Mouse (Mus musculus) adrenal gland, adult 10 weeks (tissue): ENCODE measurements around the gene Krt31. TPM values are rescaled to one million over a fixed set of nuclear protein-coding genes. Genes with fewer than 3 reads are reported as not detected.

Experiments used
- polyA plus RNA-seq: library from polyadenylated mRNA; stranded (reverse); fragments of 350-450 nt; fragmentation: Illumina TruSeq; extraction: RNeasy Lipid Tissue Mini Kit (QIAGEN cat#74804); gene quantifications from one replicate; pipeline ENCODE4 v1.2.3, GENCODE M21; 2014; ENCODE audit warnings: low read depth, low replicate concordance

Krt31 gene
- polyA plus RNA-seq: not detected

DNA sequence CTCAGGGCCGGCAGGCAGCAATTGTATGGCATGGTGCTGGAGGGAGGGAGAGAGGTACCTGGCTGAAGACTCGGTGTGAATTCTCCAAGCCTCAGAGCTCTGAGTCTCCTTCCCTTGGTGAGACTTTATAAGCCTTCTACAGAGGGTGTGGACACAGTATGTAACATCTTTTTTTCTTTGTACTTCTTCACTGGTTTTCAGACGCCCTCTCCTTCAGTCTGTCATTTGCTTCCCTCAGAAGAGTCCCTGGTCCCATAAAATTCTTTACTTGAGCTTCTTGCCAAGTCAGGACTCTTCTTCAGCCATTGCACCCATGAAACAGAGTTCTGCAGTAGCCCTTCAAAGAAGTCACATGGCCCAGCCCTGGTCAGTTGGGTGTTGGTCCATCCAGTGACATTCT is at the start of gene Krt31:
TSS of gene Krt31 (minus strand) at position 101 of the 400 bp plus-strand sequence.

DNA sequence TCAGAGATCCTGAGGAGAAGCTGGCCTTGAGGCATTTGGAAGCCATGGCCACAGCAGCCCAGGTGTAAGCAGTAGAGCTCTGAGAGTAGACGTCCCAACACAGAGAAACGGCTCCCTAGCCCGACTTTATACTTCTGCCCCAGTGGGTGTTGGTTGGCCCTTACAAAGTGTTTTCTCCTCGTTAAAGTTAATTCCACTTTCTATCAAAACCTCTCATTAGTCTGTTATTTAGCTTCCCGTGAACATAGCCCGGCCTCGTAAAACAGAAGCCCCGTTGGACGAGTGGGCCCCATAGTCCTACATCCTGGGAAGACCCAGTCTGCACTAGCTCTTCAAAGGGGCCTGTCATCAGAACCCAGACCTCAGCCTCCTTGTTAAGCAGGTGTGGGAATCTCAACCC is 45.8 kb upstream of the Krt31 start, which contains the start of gene Krt35:
TSS of gene Krt35 (minus strand) at position 101 of the 400 bp plus-strand sequence.

DNA sequence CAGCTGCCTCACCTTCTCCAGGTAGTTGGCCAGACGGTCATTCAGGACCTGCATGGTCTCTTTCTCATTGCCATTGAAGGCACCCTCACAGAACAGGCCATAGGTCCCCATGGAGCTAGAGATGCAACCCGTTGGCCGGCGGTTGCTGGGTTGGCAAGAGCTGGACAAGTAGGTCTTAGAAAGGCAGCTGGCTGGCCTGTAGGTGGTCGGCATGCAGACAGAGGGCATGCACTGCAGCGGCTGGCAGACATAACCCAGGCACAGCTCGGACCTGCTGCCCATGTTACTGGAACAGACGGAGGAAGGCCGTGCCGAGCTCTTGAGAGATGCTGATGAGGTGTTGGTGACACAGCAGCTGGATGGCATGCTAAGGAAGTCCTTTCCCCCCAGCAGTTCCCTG is 37.5 kb upstream of the Krt31 start, which contains the start of gene Krt32:
TSS of gene Krt32 (minus strand) at position 366 of the 400 bp plus-strand sequence.

DNA sequence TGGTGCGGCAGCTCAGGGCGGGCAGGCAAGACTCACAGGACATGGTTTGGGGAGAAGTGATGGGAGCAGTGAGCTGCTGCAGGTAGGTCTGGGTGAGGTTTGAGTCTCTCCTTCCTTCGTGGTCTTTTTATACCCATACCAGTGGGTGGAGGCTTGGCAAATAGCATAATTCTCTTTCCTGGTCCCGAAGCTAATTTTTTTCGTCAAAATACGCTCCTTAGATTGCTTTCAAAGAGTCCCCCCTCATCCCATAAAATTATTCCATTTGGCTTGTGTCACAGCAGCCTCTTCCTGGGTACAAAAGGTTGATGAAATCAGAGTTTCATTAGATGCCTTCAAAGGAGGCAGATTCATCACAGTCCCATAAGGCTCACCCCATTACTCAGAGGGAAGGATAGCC is 8.9 kb downstream of the Krt31 start, which contains the start of gene Krt34:
TSS of gene Krt34 (minus strand) at position 101 of the 400 bp plus-strand sequence.

DNA sequence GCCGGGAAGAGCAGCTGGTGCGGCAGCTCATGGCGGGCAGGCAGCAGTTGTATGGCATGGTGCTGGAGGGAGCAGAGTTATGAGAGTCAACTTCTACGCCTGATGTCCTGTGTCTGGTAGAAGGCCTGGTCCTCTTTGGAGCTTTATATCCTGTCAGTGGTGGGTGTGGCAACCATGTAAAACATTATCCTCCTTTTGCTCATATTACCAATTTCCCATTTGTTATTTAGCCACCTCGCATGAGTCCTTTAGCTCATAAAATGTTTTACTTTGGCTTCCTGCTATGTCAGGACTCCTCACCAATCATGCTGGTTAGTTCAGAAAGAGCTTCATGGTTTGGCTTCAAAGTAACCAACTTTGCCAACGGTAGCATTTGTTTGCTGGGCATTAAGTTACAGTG is 20.6 kb downstream of the Krt31 start, which contains the start of gene Krt33b:
TSS of gene Krt33b (minus strand) at position 101 of the 400 bp plus-strand sequence.

DNA sequence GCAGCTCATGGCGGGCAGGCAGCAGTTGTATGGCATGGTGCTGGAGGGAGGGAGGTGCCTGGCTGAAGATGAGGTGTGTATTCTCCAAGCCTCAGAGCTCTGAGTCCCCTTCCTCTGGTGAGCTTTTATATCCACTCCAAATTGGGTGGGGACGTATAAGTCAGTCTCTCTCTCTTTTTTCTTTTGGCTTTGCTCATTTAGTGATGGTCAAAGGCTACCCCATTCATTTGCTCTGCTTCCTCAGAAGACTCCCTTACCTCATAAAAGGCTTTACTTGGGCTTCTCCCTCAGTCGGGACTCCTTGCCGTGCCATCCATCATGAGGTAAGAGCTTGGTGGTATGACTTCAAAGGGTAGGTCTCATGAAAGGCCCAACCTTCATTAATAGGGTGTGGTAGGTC is 34.2 kb downstream of the Krt31 start, which contains the start of gene Krt33a:
TSS of gene Krt33a (minus strand) at position 101 of the 400 bp plus-strand sequence.

Other genes with a start within 250 kb of the Krt31 start
- not detected for gene Gm11554, start 246.1 kb downstream of the Krt31 start, polyA plus RNA-seq
- not detected for gene Krtap4-13, start 240.7 kb downstream of the Krt31 start, polyA plus RNA-seq
- not detected for gene Gm11564, start 234.9 kb downstream of the Krt31 start, polyA plus RNA-seq
- gene 2300003K06Rik, start 212.5 kb downstream of the Krt31 start, polyA plus RNA-seq: not detected
- gene Krtap4-16, start 198.9 kb downstream of the Krt31 start, polyA plus RNA-seq: not detected
- not detected for gene Gm11568, start 192.6 kb downstream of the Krt31 start, polyA plus RNA-seq
- not detected for gene Gm11559, start 186.1 kb downstream of the Krt31 start, polyA plus RNA-seq
- gene Krtap9-1, start 177.2 kb downstream of the Krt31 start, polyA plus RNA-seq: not detected
- not detected for gene Gm11567, start 171.4 kb downstream of the Krt31 start, polyA plus RNA-seq
- gene Krtap31-1, start 142.6 kb downstream of the Krt31 start, polyA plus RNA-seq: not detected
- not detected for gene Gm11565, start 135.8 kb downstream of the Krt31 start, polyA plus RNA-seq
- gene Krtap31-2, start 114.3 kb downstream of the Krt31 start, polyA plus RNA-seq: not detected
- not detected for gene Krtap9-5, start 102.1 kb downstream of the Krt31 start, polyA plus RNA-seq
- gene Krtap29-1, start 71.5 kb downstream of the Krt31 start, polyA plus RNA-seq: not detected
- gene Krtap16-1, start 64.0 kb downstream of the Krt31 start, polyA plus RNA-seq: not detected
- gene Krtap17-1, start 56.6 kb downstream of the Krt31 start, polyA plus RNA-seq: not detected
- gene Krt33a, start 34.3 kb downstream of the Krt31 start, polyA plus RNA-seq: not detected
- gene Krt33b, start 20.7 kb downstream of the Krt31 start, polyA plus RNA-seq: not detected
- gene Krt34, start 9.0 kb downstream of the Krt31 start, polyA plus RNA-seq: not detected
- not detected for gene Krt32, start 37.7 kb upstream of the Krt31 start, polyA plus RNA-seq
- not detected for gene Krt35, start 45.7 kb upstream of the Krt31 start, polyA plus RNA-seq
- not detected for gene Krt36, start 55.1 kb upstream of the Krt31 start, polyA plus RNA-seq
- gene Krt13, start 71.0 kb upstream of the Krt31 start, polyA plus RNA-seq: not detected
- not detected for gene Krt15, start 85.4 kb upstream of the Krt31 start, polyA plus RNA-seq
- not detected for gene Krt19, start 98.1 kb upstream of the Krt31 start, polyA plus RNA-seq
- gene Krt9, start 142.7 kb upstream of the Krt31 start, polyA plus RNA-seq: not detected
- gene Krt14, start 157.0 kb upstream of the Krt31 start, polyA plus RNA-seq: not detected
- not detected for gene Krt16, start 198.4 kb upstream of the Krt31 start, polyA plus RNA-seq
- not detected for gene Krt17, start 210.5 kb upstream of the Krt31 start, polyA plus RNA-seq
- gene Krt42, start 219.3 kb upstream of the Krt31 start, polyA plus RNA-seq: not detected